Mouse (Mus musculus) midbrain, embryonic 16.5 days (tissue): ENCODE data around the gene B3gat3. TPM values are rescaled to one million over a fixed set of nuclear protein-coding genes. Genes with fewer than 3 reads are reported as not detected.
"Not testable (repeated sequence)": the region's sequence is repeated elsewhere in the genome, so short reads cannot be mapped to it uniquely, and the experiment has no call there.

Source experiments
- ATAC-seq: fragments of 200-750 bp; cut with Nextera tagmentation; 2 replicates; pipeline ENCODE4 v1.8.0; 2017; ENCODE audit warnings: moderate TSS enrichment
- H3K27ac ChIP-seq: fragments of 300-500 bp; sonication (generic); 2 replicates; pipeline ENCODE4 v1.5.1; 2014; ENCODE audit warnings: mild to moderate bottlenecking, low read length, mixed read lengths
- H3K27me3 ChIP-seq: fragments of 300-500 bp; sonication (generic); 2 replicates; pipeline ENCODE4 v1.6.1; 2014; ENCODE audit warnings: low read depth, low read length, mixed read lengths; ENCODE audit not compliant: control insufficient read depth, insufficient read depth
- H3K36me3 ChIP-seq: fragments of 300-500 bp; sonication (generic); 2 replicates; pipeline ENCODE4 v1.6.1; 2014; ENCODE audit warnings: mild to moderate bottlenecking, low read length, moderate library complexity, mixed read lengths; ENCODE audit not compliant: control insufficient read depth, insufficient read depth
- H3K4me1 ChIP-seq: fragments of 300-500 bp; sonication (generic); 2 replicates; pipeline ENCODE4 v1.6.1; 2014; ENCODE audit warnings: mild to moderate bottlenecking, low read length, mixed read lengths; ENCODE audit not compliant: control insufficient read depth, insufficient read depth
- H3K4me2 ChIP-seq: fragments of 300-500 bp; sonication (generic); 2 replicates; pipeline ENCODE4 v1.6.1; 2014; ENCODE audit warnings: mild to moderate bottlenecking, low read length, mixed read lengths
- H3K4me3 ChIP-seq: fragments of 300-500 bp; sonication (generic); 2 replicates; pipeline ENCODE4 v1.5.1; 2014; ENCODE audit warnings: low read depth, mild to moderate bottlenecking, low read length, moderate library complexity, mixed read lengths
- H3K9ac ChIP-seq: fragments of 300-500 bp; sonication (generic); 2 replicates; pipeline ENCODE4 v1.6.1; 2014; ENCODE audit warnings: low read depth, low read length, mixed read lengths
- H3K9me3 ChIP-seq: fragments of 300-500 bp; sonication (generic); replicated peaks from 2 replicates; pipeline ENCODE4 v1.6.1; 2014; ENCODE audit warnings: mild to moderate bottlenecking, low read length, mixed read lengths; ENCODE audit not compliant: control insufficient read depth, poor library complexity, severe bottlenecking
- WGBS: fragments of 180-500 bp; shearing (Covaris S2); extraction: QIAGEN DNeasy Blood & Tissue Kit; methylation state at CpG from one replicate; pipeline ENCODE4 v1.1.7; 2014; 5-methylcytosine and 5-hydroxymethylcytosine counted together
- polyA plus RNA-seq: library from polyadenylated mRNA; unstranded; fragments of >200 nt; fragmentation: Nextera tagmentation; extraction: Ambion mirVana; gene quantifications from 2 replicates; pipeline ENCODE4 v1.2.1, GENCODE M21; 2015

The B3gat3 gene
- polyA plus RNA-seq, 1 experiment from 2014 or later, result 95.7 TPM

GRCm38 (mm10) chr19:8965771-8966170 lies 45.6 kb downstream of the B3gat3 start:
- WGBS, result 88% methylated on average over 8 of the region's 8 CpGs
- peaks cover 42% of the 10 kb centered on the region for H3K36me3 ChIP-seq
- no peak for ATAC-seq
- peak overlapping the region; percentile 50 for H3K4me2 ChIP-seq
- H3K27ac ChIP-seq, result no peak overlapping the region
- no peak overlapping the region for H3K4me3 ChIP-seq
- no peaks in the 10 kb centered on the region for H3K9me3 ChIP-seq
- no peak overlapping the region for H3K9ac ChIP-seq
- H3K27me3 ChIP-seq, result no peaks in the 10 kb centered on the region
- peaks cover 17% of the 10 kb centered on the region for H3K4me1 ChIP-seq

GRCm38 (mm10) chr19:8966198-8966589 lies 46.0 kb downstream of the B3gat3 start:
- Histone ChIP-seq H3K27me3 (no peaks in the 10 kb centered on the region), H3K36me3 (peaks cover 45% of the 10 kb centered on the region), H3K27ac (peak overlapping the region; percentile 65), H3K9me3 (no peaks in the 10 kb centered on the region), H3K4me1 (peaks cover 17% of the 10 kb centered on the region), H3K4me2 (peak overlapping the region; percentile 50), H3K9ac (peak overlapping the region; percentile 16), H3K4me3 (peak overlapping the region; percentile 78)
- ATAC-seq, result no peak
- WGBS, result 53% methylated on average over 5 of the region's 5 CpGs

GRCm38 (mm10) chr19:8966590-8967372 lies 46.6 kb downstream of the B3gat3 start, which contains the start of gene Eef1g:
Gene Eef1g, plus strand, starts transcription at chr19:8967041.
- H3K9ac ChIP-seq, result peak within 1 kb of the TSS; percentile 82
- H3K27ac ChIP-seq, result peak within 1 kb of the TSS; percentile 85
- H3K27me3 ChIP-seq, result no peaks in the 10 kb centered on the region
- peaks cover 17% of the 10 kb centered on the region for H3K4me1 ChIP-seq
- peaks cover 45% of the 10 kb centered on the region for H3K36me3 ChIP-seq
- no peaks in the 10 kb centered on the region for H3K9me3 ChIP-seq
- peak within 1 kb of the TSS; percentile 78 for H3K4me3 ChIP-seq
- under 1% methylated on average over 52 of the region's 52 CpGs for WGBS
- peak; percentile 98 for ATAC-seq
- H3K4me2 ChIP-seq, result peak within 1 kb of the TSS; percentile 94

GRCm38 (mm10) chr19:8967373-8967743 lies 47.2 kb downstream of the B3gat3 start:
- peaks cover 48% of the 10 kb centered on the region for H3K36me3 ChIP-seq
- H3K9me3 ChIP-seq, result no peaks in the 10 kb centered on the region
- peaks cover 17% of the 10 kb centered on the region for H3K4me1 ChIP-seq
- H3K27ac ChIP-seq, result peak overlapping the region; percentile 85
- 0 out of 2 replicates have a peak, but pooled peaks have one; percentile 2 for ATAC-seq
- H3K9ac ChIP-seq, result peak overlapping the region; percentile 82
- H3K4me3 ChIP-seq, result peak overlapping the region; percentile 78
- no peaks in the 10 kb centered on the region for H3K27me3 ChIP-seq
- peak overlapping the region; percentile 94 for H3K4me2 ChIP-seq
- WGBS, result 0% methylated on average over 8 of the region's 8 CpGs

GRCm38 (mm10) chr19:8967893-8968292 lies 47.7 kb downstream of the B3gat3 start:
- H3K27ac ChIP-seq, result peak overlapping the region; percentile 85
- WGBS, result 4% methylated on average over 7 of the region's 9 CpGs
- no peak for ATAC-seq

GRCm38 (mm10) chr19:8972491-8972890 lies 52.3 kb downstream of the B3gat3 start:
- not testable (repeated sequence) for H3K4me2 ChIP-seq, H3K9me3 ChIP-seq, ATAC-seq, H3K27me3 ChIP-seq, H3K9ac ChIP-seq, H3K4me3 ChIP-seq, H3K27ac ChIP-seq
- peaks cover 53% of the 10 kb centered on the region for H3K36me3 ChIP-seq
- H3K4me1 ChIP-seq, result peaks cover 14% of the 10 kb centered on the region
- 90% methylated on average over 8 of the region's 8 CpGs for WGBS

More at GRCm38 (mm10) chr19:8967893-8968292, 47.7 kb downstream of the B3gat3 start:
- no peaks in the 10 kb centered on the region for H3K9me3 ChIP-seq
- peaks cover 45% of the 10 kb centered on the region for H3K36me3 ChIP-seq
- H3K9ac ChIP-seq, result peak overlapping the region; percentile 82
- H3K27me3 ChIP-seq, result no peaks in the 10 kb centered on the region
- peaks cover 17% of the 10 kb centered on the region for H3K4me1 ChIP-seq
- peak overlapping the region; percentile 78 for H3K4me3 ChIP-seq
- H3K4me2 ChIP-seq, result peak overlapping the region; percentile 94

- Histone ChIP-seq H3K27me3 (no peaks in the 10 kb centered on the region), H3K4me1 (no peaks in the 10 kb centered on the region), H3K27ac (no peak overlapping the region), H3K36me3 (peaks cover 59% of the 10 kb centered on the region), H3K9me3 (no peaks in the 10 kb centered on the region), H3K4me2 (no peak overlapping the region), H3K4me3 (no peak overlapping the region), H3K9ac (no peak overlapping the region)
- no peak for ATAC-seq
- WGBS, result 95% methylated on average over 1 of the region's 1 CpGs
Observed at GRCm38 (mm10) chr19:8974638-8975037, 54.5 kb downstream of the B3gat3 start.

- 99% methylated on average over 2 of the region's 2 CpGs for WGBS
- no peak for ATAC-seq
Observed at GRCm38 (mm10) chr19:8975491-8975890, 55.3 kb downstream of the B3gat3 start.

GRCm38 (mm10) chr19:8976535-8976934 lies 56.4 kb downstream of the B3gat3 start:
- Histone ChIP-seq H3K9ac (no peak overlapping the region), H3K4me3 (no peak overlapping the region), H3K27ac (no peak overlapping the region), H3K4me1 (no peaks in the 10 kb centered on the region), H3K27me3 (no peaks in the 10 kb centered on the region), H3K9me3 (no peaks in the 10 kb centered on the region), H3K36me3 (peaks cover 47% of the 10 kb centered on the region), H3K4me2 (no peak overlapping the region)
- 51% methylated on average over 3 of the region's 3 CpGs for WGBS
- ATAC-seq, result peak; percentile 58; the same call in 1 of the 2 replicates

More at GRCm38 (mm10) chr19:8975491-8975890, 55.3 kb downstream of the B3gat3 start:
- Histone ChIP-seq H3K4me2 (no peak overlapping the region), H3K9me3 (no peaks in the 10 kb centered on the region), H3K4me3 (no peak overlapping the region), H3K27me3 (no peaks in the 10 kb centered on the region), H3K9ac (no peak overlapping the region), H3K27ac (no peak overlapping the region), H3K36me3 (peaks cover 57% of the 10 kb centered on the region), H3K4me1 (no peaks in the 10 kb centered on the region)
